8 mouse cellular contexts compared by ENCODE assay signal in genomic region chr4:57798286-57799018, GRCm38 (mm10).
DNase-seq lines count a peak whose midpoint lies in the region; ATAC-seq and TF ChIP-seq lines count a peak whose summit lies in the region.

No protein-coding gene starts in this region.

- no peaks in the 10 kb centered on the region for H3K36me3 ChIP-seq in forebrain, embryonic 12.5 days (replicated peaks)
- no peaks in the 10 kb centered on the region for H3K36me3 ChIP-seq in forebrain, embryonic 15.5 days
- H3K36me3 ChIP-seq in liver, embryonic 13.5 days: no peaks in the 10 kb centered on the region

- H3K27me3 ChIP-seq in forebrain, embryonic 12.5 days: no peaks in the 10 kb centered on the region
- H3K27me3 ChIP-seq in forebrain, embryonic 15.5 days: no peaks in the 10 kb centered on the region
- no peaks in the 10 kb centered on the region for H3K27me3 ChIP-seq in liver, embryonic 13.5 days

- no peak overlapping the region for H3K27ac ChIP-seq in forebrain, embryonic 12.5 days
- no peak overlapping the region for H3K27ac ChIP-seq in forebrain, embryonic 15.5 days (replicated peaks)
- peak overlapping the region; percentile 69 for H3K27ac ChIP-seq in liver, embryonic 13.5 days
- no peak overlapping the region for H3K27ac ChIP-seq in layer of hippocampus, adult 2 months

- peak; percentile 96 for DNase-seq in 3T3-L1 (ENCODE audit: low read depth, low spot score)
- peak; percentile 59 for DNase-seq in embryo, embryonic 10.5 days (ENCODE audit: low spot score)
- DNase-seq in liver, embryonic 13.5 days: peak; percentile 15
- peak; percentile 40 for DNase-seq in urinary bladder, postnatal 25 days (ENCODE audit: low spot score)
- no peak for DNase-seq in layer of hippocampus, adult 2 months (ENCODE audit: low spot score in 2 of 2)
- DNase-seq in gastrocnemius, postnatal 25 days: no peak

- no peaks in the 10 kb centered on the region for H3K9me3 ChIP-seq in forebrain, embryonic 12.5 days
- H3K9me3 ChIP-seq in forebrain, embryonic 15.5 days: no peaks in the 10 kb centered on the region
- H3K9me3 ChIP-seq in liver, embryonic 13.5 days (replicated peaks): no peaks in the 10 kb centered on the region

- 0 out of 2 replicates have a peak, but pooled peaks have one; percentile 36 for ATAC-seq in forebrain, embryonic 12.5 days (ENCODE audit: low FRiP score)
- ATAC-seq in forebrain, embryonic 15.5 days (replicated peaks): no peak
- ATAC-seq in liver, embryonic 13.5 days (ENCODE audit: low read depth): peak; percentile 61

- no peak overlapping the region for H3K9ac ChIP-seq in forebrain, embryonic 12.5 days
- no peak overlapping the region for H3K9ac ChIP-seq in forebrain, embryonic 15.5 days (replicated peaks)
- 0 out of 2 replicates have a peak overlapping the region, but pooled peaks have one; percentile 13 for H3K9ac ChIP-seq in liver, embryonic 13.5 days

- H3K4me3 ChIP-seq in forebrain, embryonic 12.5 days (replicated peaks): no peak overlapping the region
- no peak overlapping the region for H3K4me3 ChIP-seq in forebrain, embryonic 15.5 days
- H3K4me3 ChIP-seq in liver, embryonic 13.5 days (replicated peaks): no peak overlapping the region
- H3K4me3 ChIP-seq in layer of hippocampus, adult 2 months: no peak overlapping the region

- H3K4me2 ChIP-seq in forebrain, embryonic 12.5 days: no peak overlapping the region
- no peak overlapping the region for H3K4me2 ChIP-seq in forebrain, embryonic 15.5 days (replicated peaks)
- peak overlapping the region; percentile 44 for H3K4me2 ChIP-seq in liver, embryonic 13.5 days

- TF ChIP-seq CTCF in layer of hippocampus, adult 2 months (conservative IDR thresholded peaks at IDR 0.05): no peak

- 16% methylated on average over 10 of the region's 10 CpGs for WGBS in forebrain, embryonic 12.5 days
- 13% methylated on average over 10 of the region's 10 CpGs for whole genome bisulfite sequencing in forebrain, embryonic 15.5 days
- WGBS in liver, embryonic 13.5 days (ENCODE audit: insufficient replicate concordance): 14% methylated on average over 10 of the region's 10 CpGs

- H3K4me1 ChIP-seq in forebrain, embryonic 12.5 days: peaks cover 11% of the 10 kb centered on the region
- H3K4me1 ChIP-seq in forebrain, embryonic 15.5 days: no peaks in the 10 kb centered on the region
- peaks cover 42% of the 10 kb centered on the region for H3K4me1 ChIP-seq in liver, embryonic 13.5 days (replicated peaks)

Comparison
In these comparisons a context has a peak if more than half of its experiments do, and no peak if none do; other contexts are left out.
1. DNase-seq: peak in 3T3-L1 (single experiment), embryo, embryonic 10.5 days (single experiment), liver, embryonic 13.5 days (single experiment) and urinary bladder, postnatal 25 days (single experiment); none in layer of hippocampus, adult 2 months (0 of 2) and gastrocnemius, postnatal 25 days (single experiment).